Comparison of ENCODE assay signal across 29 mouse cellular contexts in genomic region chr3:121707106-121707505, GRCm38 (mm10). TPM values are rescaled to one million over a fixed set of nuclear protein-coding genes. Genes with fewer than 3 reads are reported as not detected.
DNase-seq lines count a peak whose midpoint lies in the region; ATAC-seq and TF ChIP-seq lines count a peak whose summit lies in the region.
"Had no signal": no experiment of that assay in that cellular context is flagged by ENCODE, and none has a peak within 500 bp of the region (broad histone marks: within the 10 kb centered on the region; RNA-seq: fewer than 3 reads in every experiment).

No protein-coding gene starts in this region.

- peak; percentile 13 for DNase-seq in adrenal gland, adult 2 months
- DNase-seq in adrenal gland, adult 18-20 months (ENCODE audit: low spot score in 2 of 2) = no peak
- peak; percentile 65 for DNase-seq in heart, adult 11 months
- DNase-seq in heart, adult 8-10 months (ENCODE audit: low spot score) = no peak
- DNase-seq in liver, adult 2 months (ENCODE audit: extremely low read depth, low read depth, low spot score) = peak; percentile 95
- no peak for DNase-seq in liver, postnatal 0 days
- DNase-seq in spleen, postnatal 10 days (ENCODE audit: low spot score in 2 of 2) = no peak
- DNase-seq: cerebellum, adult 11-12 months; cerebellum, adult 9-10 months; cerebellum, postnatal 25 days; gastrocnemius, adult 2 months; gastrocnemius, postnatal 25 days had no signal

- TF ChIP-seq POLR2A in liver, adult 2 months (IDR thresholded peaks at IDR 0.05; ENCODE audit: extremely low read depth, insufficient read depth, low read length) = no peak

- H3K27me3 ChIP-seq in liver, adult 2 months (ENCODE audit: control insufficient read depth, insufficient read depth, low read length) = no peaks in the 10 kb centered on the region
- H3K27me3 ChIP-seq in liver, postnatal 0 days (ENCODE audit: insufficient read depth, low read length) = no peaks in the 10 kb centered on the region
- H3K27me3 ChIP-seq: embryonic facial prominence, embryonic 12.5 days; forebrain, embryonic 13.5 days; heart, embryonic 12.5 days; hindbrain, embryonic 15.5 days; Patski had no signal

- no peak overlapping the region for H3K4me2 ChIP-seq in liver, postnatal 0 days (ENCODE audit: low read depth, low read length)
- H3K4me2 ChIP-seq: embryonic facial prominence, embryonic 12.5 days; forebrain, embryonic 13.5 days; heart, embryonic 12.5 days; hindbrain, embryonic 15.5 days had no signal

- no peaks in the 10 kb centered on the region for H3K79me2 ChIP-seq in liver, adult 2 months (ENCODE audit: control insufficient read depth, insufficient read depth, low read length)

- no peaks in the 10 kb centered on the region for H3K36me3 ChIP-seq in liver, adult 2 months (ENCODE audit: control insufficient read depth, insufficient read depth, low read length)
- H3K36me3 ChIP-seq in liver, postnatal 0 days (replicated peaks; ENCODE audit: insufficient read depth, low read length) = no peaks in the 10 kb centered on the region
- H3K36me3 ChIP-seq: embryonic facial prominence, embryonic 12.5 days; heart, embryonic 12.5 days; hindbrain, embryonic 10.5 days; hindbrain, embryonic 15.5 days had no signal

- no peak for ATAC-seq in liver, postnatal 0 days
- ATAC-seq: activated CD4-positive, CD25-positive, alpha-beta regulatory T cell, adult 4 months; forebrain, embryonic 13.5 days; inflammation-experienced regulatory T-cells, adult 6 months; intestine, postnatal 0 days; Patski had no signal

- H3K4me1 ChIP-seq in liver, adult 2 months (ENCODE audit: control insufficient read depth, insufficient read depth, low read length) = no peaks in the 10 kb centered on the region; the same call in 1 of the 2 replicates
- H3K4me1 ChIP-seq in liver, postnatal 0 days (ENCODE audit: insufficient read depth) = no peaks in the 10 kb centered on the region
- H3K4me1 ChIP-seq: embryonic facial prominence, embryonic 12.5 days; hindbrain, embryonic 10.5 days; hindbrain, embryonic 15.5 days had no signal

- no peak for TF ChIP-seq EP300 in liver, postnatal 0 days (IDR thresholded peaks at IDR 0.05; ENCODE audit: low read depth)

- H3K9ac ChIP-seq in liver, adult 2 months (ENCODE audit: low read depth, low read length) = no peak overlapping the region
- H3K9ac ChIP-seq in liver, postnatal 0 days (replicated peaks) = no peak overlapping the region
- H3K9ac ChIP-seq: embryonic facial prominence, embryonic 12.5 days; forebrain, embryonic 13.5 days; heart, embryonic 12.5 days; hindbrain, embryonic 15.5 days had no signal

- H3K27ac ChIP-seq in liver, adult 2 months (replicated peaks; ENCODE audit: insufficient read depth, low read depth, low read length) = 0 out of 2 replicates have a peak overlapping the region, but pooled peaks have one; percentile 23
- no peak overlapping the region for H3K27ac ChIP-seq in liver, postnatal 0 days (ENCODE audit: low read depth)
- H3K27ac ChIP-seq: embryonic facial prominence, embryonic 12.5 days; forebrain, embryonic 13.5 days; gastrocnemius, adult 2 months; hindbrain, embryonic 10.5 days; hindbrain, embryonic 15.5 days had no signal

- 44% methylated on average over 4 of the region's 4 CpGs for WGBS in liver, adult 2 months
- 71% methylated on average over 4 of the region's 4 CpGs for WGBS in liver, postnatal 0 days (ENCODE audit: insufficient replicate concordance)

- no peaks in the 10 kb centered on the region for H3K9me3 ChIP-seq in liver, postnatal 0 days (ENCODE audit: low read length)
- H3K9me3 ChIP-seq: embryonic facial prominence, embryonic 12.5 days; forebrain, embryonic 13.5 days; heart, embryonic 12.5 days; hindbrain, embryonic 10.5 days; hindbrain, embryonic 15.5 days had no signal

- H3K4me3 ChIP-seq in liver, adult 2 months (ENCODE audit: insufficient read depth, low read depth, low read length) = no peak overlapping the region
- H3K4me3 ChIP-seq in liver, postnatal 0 days (ENCODE audit: low read depth, low read length) = no peak overlapping the region
- H3K4me3 ChIP-seq: embryonic facial prominence, embryonic 12.5 days; forebrain, embryonic 13.5 days; gastrocnemius, adult 2 months; heart, embryonic 12.5 days; hindbrain, embryonic 10.5 days; hindbrain, embryonic 15.5 days had no signal

- no peak for TF ChIP-seq CTCF in liver, adult 2 months (IDR thresholded peaks at IDR 0.05; ENCODE audit: low read depth, low read length)
- no peak for TF ChIP-seq CTCF in liver, postnatal 0 days (IDR thresholded peaks at IDR 0.05; ENCODE audit: low read depth)

RNA-seq across cellular contexts. Expression of gene F3, which starts 16.2 kb away (rescaled TPM):
- 10 to 100 TPM in 1 of 2 experiments, 1 to 10 TPM in 1; 8.0 to 22.4 TPM for total RNA-seq in adrenal gland, adult 2 months (2021)
- 12.7 and 19.4 TPM in 2 replicates for polyA plus RNA-seq in adrenal gland, adult 2 months (2012; rRNA removed)
- total RNA-seq in adrenal gland, adult 18-20 months (2021) = 10 to 100 TPM in 1 of 2 experiments, 1 to 10 TPM in 1; 7.9 to 16.6 TPM
- total RNA-seq in heart, adult 8-10 months (2022) = 10 to 100 TPM; 21.5 to 33.6 (median 24.0) TPM
- 5.1 and 6.4 TPM in 2 replicates for total RNA-seq in liver, adult 2 months (2014; rRNA removed)
- polyA plus RNA-seq in liver, adult 2 months (2012; rRNA removed) = 2.3 and 2.7 TPM in 2 replicates
- 1.3 and 1.5 TPM in 2 replicates for polyA plus RNA-seq in liver, postnatal 0 days (2015; fragmentation: Nextera tagmentation; extraction: Ambion mirVana)
- total RNA-seq: MEL had no signal
- polyA plus RNA-seq: activated CD4-positive, CD25-positive, alpha-beta regulatory T cell, adult 4 months had no signal

RNA-seq across cellular contexts. Expression of gene 4930432M17Rik, which starts 36.5 kb away (rescaled TPM):
- total RNA-seq in adrenal gland, adult 2 months (2021) = not detected
- polyA plus RNA-seq in adrenal gland, adult 2 months (2012; rRNA removed) = not detected in 2 replicates
- not detected for total RNA-seq in adrenal gland, adult 18-20 months (2021)
- not detected for total RNA-seq in heart, adult 8-10 months (2022)
- total RNA-seq in liver, adult 2 months (2014; rRNA removed) = not detected in 2 replicates
- not detected in 2 replicates for polyA plus RNA-seq in liver, adult 2 months (2012; rRNA removed)
- not detected in 2 replicates for polyA plus RNA-seq in liver, postnatal 0 days (2015; fragmentation: Nextera tagmentation; extraction: Ambion mirVana)
- total RNA-seq: adrenal gland, postnatal 4 days; gastrocnemius, adult 2 months; gastrocnemius, postnatal 25 days; granulocyte monocyte progenitor cell, adult 5-6 weeks; heart, postnatal 25 days; MEL had no signal
- polyA plus RNA-seq: activated CD4-positive, CD25-positive, alpha-beta regulatory T cell, adult 4 months; brain, embryonic 14.5 days; C2C12; cortical plate, adult 2 months; embryonic facial prominence, embryonic 12.5 days; forebrain, embryonic 13.5 days; heart, embryonic 12.5 days; heart, embryonic 16.5 days; hindbrain, embryonic 10.5 days; hindbrain, embryonic 15.5 days; inflammation-experienced regulatory T-cells, adult 6 months; intestine, postnatal 0 days; Patski had no signal

Comparison
In these comparisons a context has a peak if more than half of its experiments do, and no peak if none do; other contexts are left out.
1. DNase-seq: peak in adrenal gland, adult 2 months (single experiment), heart, adult 11 months (single experiment) and liver, adult 2 months (single experiment); none in adrenal gland, adult 18-20 months (0 of 2), heart, adult 8-10 months (single experiment), liver, postnatal 0 days (single experiment) and spleen, postnatal 10 days (0 of 2).